Mouse (Mus musculus) limb, embryonic 12.5 days (tissue): ENCODE measurements around the gene Enpep. TPM values are rescaled to one million over a fixed set of nuclear protein-coding genes. Genes with fewer than 3 reads are reported as not detected.

Source experiments
- ATAC-seq: fragments of 200-750 bp; cut with Nextera tagmentation; 2 replicates; pipeline ENCODE4 v1.8.0; 2017; ENCODE audit warnings: low read depth, moderate TSS enrichment; ENCODE audit not compliant: insufficient number of reproducible peaks, insufficient read depth, low FRiP score, low TSS enrichment
- H3K27ac ChIP-seq: fragments of 300-500 bp; sonication (generic); 2 replicates; pipeline ENCODE4 v1.5.1; 2016; ENCODE audit warnings: mild to moderate bottlenecking, moderate library complexity
- H3K27me3 ChIP-seq: fragments of 300-500 bp; sonication (generic); 2 replicates; pipeline ENCODE4 v1.6.1; 2016; ENCODE audit warnings: mild to moderate bottlenecking, moderate library complexity
- H3K36me3 ChIP-seq: fragments of 300-500 bp; sonication (generic); 2 replicates; pipeline ENCODE4 v1.6.1; 2016; ENCODE audit warnings: mild to moderate bottlenecking, moderate library complexity
- H3K4me1 ChIP-seq: fragments of 300-500 bp; sonication (generic); replicated peaks from 2 replicates; pipeline ENCODE4 v1.6.1; 2016
- H3K4me2 ChIP-seq: fragments of 300-500 bp; sonication (generic); 2 replicates; pipeline ENCODE4 v1.6.1; 2016; ENCODE audit warnings: mild to moderate bottlenecking, moderate library complexity
- H3K4me3 ChIP-seq: fragments of 300-500 bp; sonication (generic); replicated peaks from 2 replicates; pipeline ENCODE4 v1.5.1; 2016; ENCODE audit warnings: mild to moderate bottlenecking
- H3K9ac ChIP-seq: fragments of 300-500 bp; sonication (generic); replicated peaks from 2 replicates; pipeline ENCODE4 v1.6.1; 2016; ENCODE audit warnings: mild to moderate bottlenecking, moderate library complexity
- H3K9me3 ChIP-seq: fragments of 300-500 bp; sonication (generic); 2 replicates; pipeline ENCODE4 v1.6.1; 2016; ENCODE audit warnings: mild to moderate bottlenecking, moderate library complexity
- WGBS: fragments of 180-500 bp; shearing (Covaris S2); methylation state at CpG from one replicate; pipeline ENCODE4 v1.1.7; 2016; 5-methylcytosine and 5-hydroxymethylcytosine counted together
- polyA plus RNA-seq: library from polyadenylated mRNA; unstranded; fragments of >200 nt; fragmentation: Nextera tagmentation; extraction: Ambion mirVana; gene quantifications from 2 replicates; pipeline ENCODE4 v1.2.1, GENCODE M21; 2016

The Enpep gene
- polyA plus RNA-seq = 0.58 and 1.1 TPM in 2 replicates

GRCm38 (mm10) chr3:129332586-129332985 lies at the start of gene Enpep:
Enpep (minus strand) TSS chr3:129332720.
- WGBS = 53% methylated on average over 13 of the region's 13 CpGs
- Histone ChIP-seq H3K27ac (no peak within 1 kb of the TSS), H3K4me3 (no peak within 1 kb of the TSS), H3K9me3 (no peaks in the 10 kb centered on the region), H3K36me3 (no peaks in the 10 kb centered on the region), H3K27me3 (no peaks in the 10 kb centered on the region), H3K4me2 (peak within 1 kb of the TSS; percentile 41), H3K9ac (no peak within 1 kb of the TSS), H3K4me1 (peaks cover 9% of the 10 kb centered on the region)
- ATAC-seq = no peak

- ATAC-seq = no peak
- no peak overlapping the region for H3K4me2 ChIP-seq
- H3K4me1 ChIP-seq = no peaks in the 10 kb centered on the region
- H3K9ac ChIP-seq = no peak overlapping the region
- no peak overlapping the region for H3K4me3 ChIP-seq
- no peaks in the 10 kb centered on the region for H3K27me3 ChIP-seq
- H3K9me3 ChIP-seq = no peaks in the 10 kb centered on the region
- no peaks in the 10 kb centered on the region for H3K36me3 ChIP-seq
- WGBS = 75% methylated on average over 3 of the region's 3 CpGs
- no peak overlapping the region for H3K27ac ChIP-seq
Measured at GRCm38 (mm10) chr3:129379109-129379508, 46.6 kb upstream of the Enpep start.

GRCm38 (mm10) chr3:129375087-129375486 lies 42.6 kb upstream of the Enpep start:
- no peak overlapping the region for H3K9ac ChIP-seq
- no peaks in the 10 kb centered on the region for H3K27me3 ChIP-seq
- ATAC-seq = no peak
- no peak overlapping the region for H3K27ac ChIP-seq
- 95% methylated on average over 3 of the region's 3 CpGs for WGBS
- no peaks in the 10 kb centered on the region for H3K9me3 ChIP-seq
- H3K4me3 ChIP-seq = no peak overlapping the region
- H3K4me2 ChIP-seq = no peak overlapping the region
- H3K4me1 ChIP-seq = peaks cover 5% of the 10 kb centered on the region
- H3K36me3 ChIP-seq = no peaks in the 10 kb centered on the region

- H3K4me2 ChIP-seq = no peak overlapping the region
- peaks cover 5% of the 10 kb centered on the region for H3K4me1 ChIP-seq
- no peak for ATAC-seq
- no peaks in the 10 kb centered on the region for H3K27me3 ChIP-seq
- H3K9me3 ChIP-seq = no peaks in the 10 kb centered on the region
- H3K36me3 ChIP-seq = no peaks in the 10 kb centered on the region
- no peak overlapping the region for H3K4me3 ChIP-seq
- no peak overlapping the region for H3K27ac ChIP-seq
- 23% methylated on average over 2 of the region's 2 CpGs for WGBS
- no peak overlapping the region for H3K9ac ChIP-seq
Measured at GRCm38 (mm10) chr3:129373108-129373507, 40.6 kb upstream of the Enpep start.

- H3K4me1 ChIP-seq = peaks cover 5% of the 10 kb centered on the region
- no peaks in the 10 kb centered on the region for H3K27me3 ChIP-seq
- no peaks in the 10 kb centered on the region for H3K9me3 ChIP-seq
- no peak overlapping the region for H3K4me3 ChIP-seq
- ATAC-seq = no peak
- H3K9ac ChIP-seq = no peak overlapping the region
- H3K27ac ChIP-seq = no peak overlapping the region
- WGBS = 79% methylated on average over 3 of the region's 3 CpGs
- no peak overlapping the region for H3K4me2 ChIP-seq
- H3K36me3 ChIP-seq = no peaks in the 10 kb centered on the region
Measured at GRCm38 (mm10) chr3:129369491-129369890, 37.0 kb upstream of the Enpep start.

GRCm38 (mm10) chr3:129365919-129366318 lies 33.4 kb upstream of the Enpep start:
- Histone ChIP-seq H3K27ac (no peak overlapping the region), H3K4me3 (no peak overlapping the region), H3K9ac (no peak overlapping the region), H3K9me3 (no peaks in the 10 kb centered on the region), H3K27me3 (no peaks in the 10 kb centered on the region), H3K4me1 (no peaks in the 10 kb centered on the region), H3K36me3 (no peaks in the 10 kb centered on the region), H3K4me2 (no peak overlapping the region)
- ATAC-seq = no peak
- 63% methylated on average over 1 of the region's 1 CpGs for WGBS

GRCm38 (mm10) chr3:129364818-129365390 lies 32.4 kb upstream of the Enpep start:
- no peak for ATAC-seq

GRCm38 (mm10) chr3:129363426-129363825 lies 30.9 kb upstream of the Enpep start:
- H3K4me3 ChIP-seq = no peak overlapping the region
- ATAC-seq = no peak
- H3K9me3 ChIP-seq = no peaks in the 10 kb centered on the region
- no peaks in the 10 kb centered on the region for H3K36me3 ChIP-seq
- no peaks in the 10 kb centered on the region for H3K4me1 ChIP-seq
- WGBS = 70% methylated on average over 1 of the region's 1 CpGs
- H3K4me2 ChIP-seq = no peak overlapping the region
- H3K27ac ChIP-seq = no peak overlapping the region
- H3K9ac ChIP-seq = no peak overlapping the region
- no peaks in the 10 kb centered on the region for H3K27me3 ChIP-seq

More at GRCm38 (mm10) chr3:129364818-129365390, 32.4 kb upstream of the Enpep start:
- Histone ChIP-seq H3K36me3 (no peaks in the 10 kb centered on the region), H3K4me1 (no peaks in the 10 kb centered on the region), H3K4me2 (no peak overlapping the region), H3K27me3 (no peaks in the 10 kb centered on the region), H3K9ac (no peak overlapping the region), H3K9me3 (no peaks in the 10 kb centered on the region), H3K27ac (no peak overlapping the region), H3K4me3 (no peak overlapping the region)
- WGBS = 82% methylated on average over 2 of the region's 2 CpGs

GRCm38 (mm10) chr3:129358115-129358514 lies 25.6 kb upstream of the Enpep start:
- no peak overlapping the region for H3K4me2 ChIP-seq
- WGBS = 87% methylated on average over 2 of the region's 2 CpGs
- ATAC-seq = no peak
- no peak overlapping the region for H3K9ac ChIP-seq
- no peaks in the 10 kb centered on the region for H3K9me3 ChIP-seq
- no peak overlapping the region for H3K4me3 ChIP-seq
- no peaks in the 10 kb centered on the region for H3K4me1 ChIP-seq
- H3K36me3 ChIP-seq = no peaks in the 10 kb centered on the region
- H3K27ac ChIP-seq = no peak overlapping the region
- H3K27me3 ChIP-seq = no peaks in the 10 kb centered on the region

GRCm38 (mm10) chr3:129353901-129354300 lies 21.4 kb upstream of the Enpep start:
- no peaks in the 10 kb centered on the region for H3K36me3 ChIP-seq
- no peak for ATAC-seq
- no peaks in the 10 kb centered on the region for H3K9me3 ChIP-seq
- no peak overlapping the region for H3K27ac ChIP-seq
- H3K4me2 ChIP-seq = no peak overlapping the region
- no peaks in the 10 kb centered on the region for H3K27me3 ChIP-seq
- H3K4me1 ChIP-seq = no peaks in the 10 kb centered on the region
- WGBS = 82% methylated on average over 4 of the region's 4 CpGs
- no peak overlapping the region for H3K9ac ChIP-seq
- no peak overlapping the region for H3K4me3 ChIP-seq

GRCm38 (mm10) chr3:129351320-129351877 lies 18.9 kb upstream of the Enpep start:
- H3K4me1 ChIP-seq = no peaks in the 10 kb centered on the region; the same call in 1 of the 2 replicates
- no peak for ATAC-seq
- H3K4me3 ChIP-seq = no peak overlapping the region
- H3K36me3 ChIP-seq = no peaks in the 10 kb centered on the region
- H3K9ac ChIP-seq = no peak overlapping the region
- no peaks in the 10 kb centered on the region for H3K27me3 ChIP-seq
- no peak overlapping the region for H3K4me2 ChIP-seq
- no peaks in the 10 kb centered on the region for H3K9me3 ChIP-seq
- H3K27ac ChIP-seq = no peak overlapping the region
- 81% methylated on average over 11 of the region's 11 CpGs for WGBS

- no peak overlapping the region for H3K9ac ChIP-seq
- no peaks in the 10 kb centered on the region for H3K36me3 ChIP-seq
- WGBS = 49% methylated on average over 10 of the region's 10 CpGs
- no peak overlapping the region for H3K4me2 ChIP-seq
- no peak for ATAC-seq
- H3K27ac ChIP-seq = no peak overlapping the region
- H3K4me3 ChIP-seq = no peak overlapping the region
- no peaks in the 10 kb centered on the region for H3K27me3 ChIP-seq
- H3K9me3 ChIP-seq = no peaks in the 10 kb centered on the region
- H3K4me1 ChIP-seq = no peaks in the 10 kb centered on the region; the same call in 1 of the 2 replicates
Measured at GRCm38 (mm10) chr3:129347277-129347676, 14.8 kb upstream of the Enpep start.
